Mouse (Mus musculus) C2C12 (cell line): Measurements from ENCODE around the gene Btn2a2.

ENCODE experiments used
- CEBPB ChIP-seq: IDR thresholded peaks from one replicate; pipeline ENCODE4 v1.6.1; 2011; ENCODE audit warnings: low read depth, mild to moderate bottlenecking, control low read depth, moderate library complexity
- CTCF ChIP-seq: IDR thresholded peaks from one replicate; pipeline ENCODE4 v1.5.1; 2011; ENCODE audit not compliant: control insufficient read depth, insufficient read depth, insufficient read length
- FOSL1 ChIP-seq: IDR thresholded peaks from one replicate; pipeline ENCODE4 v1.8.0; 2011; ENCODE audit warnings: mild to moderate bottlenecking, low read length; ENCODE audit not compliant: poor library complexity, insufficient read depth, severe bottlenecking
- MYOG ChIP-seq: IDR thresholded peaks from one replicate; pipeline ENCODE4 v1.6.1; 2011; ENCODE audit not compliant: control insufficient read depth, insufficient read length; ENCODE audit errors: extremely low read depth
- USF1 ChIP-seq: IDR thresholded peaks from one replicate; pipeline ENCODE4 v1.6.1; 2011; ENCODE audit warnings: low read depth, mild to moderate bottlenecking, control low read depth, moderate library complexity

- TF ChIP-seq CTCF (no peak), USF1 (no peak), MYOG (no peak), FOSL1 (no peak), CEBPB (no peak)
These were observed 37.2 kb upstream of the Btn2a2 start for GRCm38 (mm10) chr13:23525901-23526300.
